Mouse (Mus musculus): ENCODE results near the gene Hlf. TPM values are rescaled to one million over a fixed set of nuclear protein-coding genes. Genes with fewer than 3 reads are reported as not detected.

Gene Hlf
- 0.37 TPM for polyA plus RNA-seq (2017; shearing (Covaris generic))

DNA sequence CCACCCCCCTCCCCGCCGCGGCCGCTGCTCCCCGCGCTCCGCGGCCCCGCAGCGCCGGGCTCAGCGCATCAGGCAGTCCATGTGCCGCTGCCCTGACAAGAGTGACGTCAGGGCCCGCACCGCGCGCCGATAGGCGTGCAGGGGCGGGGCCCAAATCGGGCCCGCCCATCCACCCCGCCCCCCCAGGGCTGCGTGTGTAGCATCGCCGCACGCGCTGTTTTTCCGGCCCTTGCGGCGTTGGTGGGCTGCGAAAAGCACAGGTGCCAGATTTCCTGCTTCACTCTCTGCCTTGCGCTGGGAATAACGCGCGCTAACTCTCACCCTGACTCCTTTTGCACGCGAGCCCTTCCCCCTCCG, at the start of gene Hlf:
Hlf (minus strand) TSS at position 79 of the 357 bp plus-strand sequence.

Other genes with a start within 250 kb of the Hlf start
- gene Gm45716, start 203.2 kb downstream of the Hlf start, polyA plus RNA-seq (2017; shearing (Covaris generic)), result 14.8 TPM
- 52.8 TPM for gene Mmd, start 141.4 kb downstream of the Hlf start, polyA plus RNA-seq (2017; shearing (Covaris generic))
- gene Stxbp4, start 247.2 kb upstream of the Hlf start, polyA plus RNA-seq (2017; shearing (Covaris generic)), result 3.7 TPM
- gene Cox11, start 247.3 kb upstream of the Hlf start, polyA plus RNA-seq (2017; shearing (Covaris generic)), result 30.9 TPM